Mouse (Mus musculus): ENCODE measurements around the gene Cacng4.

GRCm38 (mm10) chr11:107761790-107762500 lies 32.4 kb downstream of the Cacng4 start:
- TF ChIP-seq POLR2A (IDR thresholded peaks at IDR 0.05; ENCODE audit: borderline replicate concordance, extremely low read depth, insufficient read depth, insufficient read length, poor library complexity, severe bottlenecking) (no peak), CTCF (IDR thresholded peaks at IDR 0.05; ENCODE audit: borderline replicate concordance, extremely low read depth, insufficient read depth, insufficient read length) (no peak)
